19 mouse cellular contexts compared by ENCODE assay signal in the genomic region with DNA sequence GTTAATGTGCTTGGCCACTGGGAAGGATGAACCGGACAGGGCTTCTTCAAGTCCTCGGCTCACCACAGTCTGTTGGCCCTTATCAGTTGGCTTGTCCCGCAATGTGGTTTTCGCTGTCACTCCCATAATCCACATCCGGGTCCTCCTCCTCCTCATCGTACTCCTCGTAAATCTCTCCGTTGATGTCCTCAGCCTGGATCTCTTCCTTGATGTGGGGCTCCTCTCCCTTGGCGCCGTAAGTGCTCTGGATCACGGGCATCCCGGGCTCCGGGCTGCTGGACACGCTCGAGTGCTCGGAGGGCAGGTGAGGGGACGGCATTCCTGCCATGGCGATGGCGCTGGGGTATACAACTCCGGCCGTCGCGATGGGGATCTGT.
DNase-seq lines count a peak whose midpoint lies in the region; ATAC-seq and TF ChIP-seq lines count a peak whose summit lies in the region.
"Had no signal": no experiment of that assay in that cellular context is flagged by ENCODE, and none has a peak within 500 bp of the region (broad histone marks: within the 10 kb centered on the region; RNA-seq: fewer than 3 reads in every experiment).

No protein-coding gene starts in this region.

- no peak overlapping the region for H3K9ac ChIP-seq in embryonic facial prominence, embryonic 12.5 days
- H3K9ac ChIP-seq in liver, embryonic 16.5 days (ENCODE audit: low read depth, low read length): no peak overlapping the region
- no peak overlapping the region for H3K9ac ChIP-seq in heart, embryonic 12.5 days
- H3K9ac ChIP-seq: embryonic facial prominence, embryonic 15.5 days; forebrain, embryonic 15.5 days; hindbrain, embryonic 13.5 days; limb, embryonic 15.5 days had no signal

- ATAC-seq in embryonic facial prominence, embryonic 12.5 days (ENCODE audit: insufficient number of reproducible peaks, insufficient read depth, low FRiP score, low TSS enrichment): 0 out of 2 replicates have a peak, but pooled peaks have one; percentile 28
- ATAC-seq in liver, embryonic 16.5 days (ENCODE audit: low read depth): peak; percentile 81
- ATAC-seq in heart, embryonic 12.5 days (ENCODE audit: insufficient number of reproducible peaks, low FRiP score): no peak
- ATAC-seq: activated CD4-positive, CD25-positive, alpha-beta regulatory T cell, adult 4 months; forebrain, embryonic 15.5 days; intestine, embryonic 16.5 days had no signal

- TF ChIP-seq POLR2A in testis, adult 2 months (IDR thresholded peaks at IDR 0.05; ENCODE audit: control insufficient read depth, low read depth, low read length): no peak

- H3K4me1 ChIP-seq in embryonic facial prominence, embryonic 12.5 days: peaks cover 20% of the 10 kb centered on the region; the same call in 1 of the 2 replicates
- peaks cover 9% of the 10 kb centered on the region for H3K4me1 ChIP-seq in embryonic facial prominence, embryonic 10.5 days
- no peaks in the 10 kb centered on the region for H3K4me1 ChIP-seq in testis, adult 2 months (ENCODE audit: control insufficient read depth, insufficient read depth, low read length)
- no peaks in the 10 kb centered on the region; the same call in 1 of the 2 replicates for H3K4me1 ChIP-seq in liver, embryonic 16.5 days (ENCODE audit: control insufficient read depth, low read depth, low read length)
- peaks cover 3% of the 10 kb centered on the region for H3K4me1 ChIP-seq in heart, embryonic 12.5 days (replicated peaks)
- H3K4me1 ChIP-seq in hindbrain, embryonic 10.5 days (replicated peaks): no peaks in the 10 kb centered on the region
- H3K4me1 ChIP-seq: embryonic facial prominence, embryonic 15.5 days; forebrain, embryonic 15.5 days; limb, embryonic 15.5 days had no signal

- no peak for TF ChIP-seq CTCF in testis, adult 2 months (IDR thresholded peaks at IDR 0.05; ENCODE audit: control insufficient read depth, insufficient read depth, insufficient replicate concordance, low read depth, low read length)

- no peak for DNase-seq in embryonic facial prominence, embryonic 10.5 days (ENCODE audit: low spot score)
- no peak for DNase-seq in testis, postnatal 10 days (ENCODE audit: low spot score)
- no peak for DNase-seq in hindbrain, embryonic 10.5 days (ENCODE audit: low spot score)
- DNase-seq in cerebellum, adult 11 months: no peak
- DNase-seq: adrenal gland, postnatal 36 days; cerebellum, adult 18-20 months; lung, postnatal 14 days; midbrain, embryonic 14.5 days had no signal

- no peak overlapping the region for H3K27ac ChIP-seq in embryonic facial prominence, embryonic 12.5 days
- no peak overlapping the region for H3K27ac ChIP-seq in embryonic facial prominence, embryonic 10.5 days (replicated peaks)
- no peak overlapping the region for H3K27ac ChIP-seq in testis, adult 2 months (ENCODE audit: control insufficient read depth, insufficient read depth, low read depth, low read length)
- H3K27ac ChIP-seq in liver, embryonic 16.5 days (ENCODE audit: low read length): no peak overlapping the region
- H3K27ac ChIP-seq in heart, embryonic 12.5 days (ENCODE audit: poor library complexity, severe bottlenecking): no peak overlapping the region
- H3K27ac ChIP-seq in hindbrain, embryonic 10.5 days: no peak overlapping the region
- H3K27ac ChIP-seq: embryonic facial prominence, embryonic 15.5 days; forebrain, embryonic 15.5 days; hindbrain, embryonic 13.5 days; limb, embryonic 15.5 days had no signal

- no peak overlapping the region for H3K4me3 ChIP-seq in embryonic facial prominence, embryonic 12.5 days
- H3K4me3 ChIP-seq in embryonic facial prominence, embryonic 10.5 days: no peak overlapping the region
- H3K4me3 ChIP-seq in testis, adult 2 months (ENCODE audit: control insufficient read depth, low read depth, low read length): peak overlapping the region; percentile 10; the same call in 1 of the 2 replicates
- H3K4me3 ChIP-seq in liver, embryonic 16.5 days (ENCODE audit: low read depth, low read length): peak overlapping the region; percentile 52
- no peak overlapping the region for H3K4me3 ChIP-seq in heart, embryonic 12.5 days
- H3K4me3 ChIP-seq in hindbrain, embryonic 10.5 days: no peak overlapping the region
- H3K4me3 ChIP-seq: embryonic facial prominence, embryonic 15.5 days; forebrain, embryonic 15.5 days; hindbrain, embryonic 13.5 days; limb, embryonic 15.5 days had no signal

- no peak overlapping the region for H3K4me2 ChIP-seq in embryonic facial prominence, embryonic 12.5 days (replicated peaks)
- H3K4me2 ChIP-seq in liver, embryonic 16.5 days (ENCODE audit: low read depth, low read length): peak overlapping the region; percentile 55
- no peak overlapping the region for H3K4me2 ChIP-seq in heart, embryonic 12.5 days
- H3K4me2 ChIP-seq: embryonic facial prominence, embryonic 15.5 days; forebrain, embryonic 15.5 days; hindbrain, embryonic 13.5 days; limb, embryonic 15.5 days had no signal

- H3K36me3 ChIP-seq in embryonic facial prominence, embryonic 12.5 days: no peaks in the 10 kb centered on the region
- peaks cover 32% of the 10 kb centered on the region for H3K36me3 ChIP-seq in embryonic facial prominence, embryonic 10.5 days (replicated peaks)
- no peaks in the 10 kb centered on the region for H3K36me3 ChIP-seq in testis, adult 2 months (ENCODE audit: control insufficient read depth, insufficient read depth, low read length)
- no peaks in the 10 kb centered on the region for H3K36me3 ChIP-seq in liver, embryonic 16.5 days (ENCODE audit: control insufficient read depth, insufficient read depth)
- peaks cover 9% of the 10 kb centered on the region for H3K36me3 ChIP-seq in heart, embryonic 12.5 days
- peaks cover 28% of the 10 kb centered on the region for H3K36me3 ChIP-seq in hindbrain, embryonic 10.5 days
- H3K36me3 ChIP-seq: embryonic facial prominence, embryonic 15.5 days had no signal

- WGBS in embryonic facial prominence, embryonic 12.5 days: 97% methylated on average over 23 of the region's 23 CpGs
- WGBS in embryonic facial prominence, embryonic 10.5 days: 93% methylated on average over 23 of the region's 23 CpGs
- 43% methylated on average over 23 of the region's 23 CpGs for whole genome bisulfite sequencing in liver, embryonic 16.5 days (ENCODE audit: insufficient replicate concordance)
- WGBS in heart, embryonic 12.5 days: 81% methylated on average over 23 of the region's 23 CpGs
- WGBS in hindbrain, embryonic 10.5 days: 94% methylated on average over 23 of the region's 23 CpGs

- no peaks in the 10 kb centered on the region for H3K9me3 ChIP-seq in embryonic facial prominence, embryonic 12.5 days
- no peaks in the 10 kb centered on the region for H3K9me3 ChIP-seq in embryonic facial prominence, embryonic 10.5 days
- no peaks in the 10 kb centered on the region for H3K9me3 ChIP-seq in liver, embryonic 16.5 days (replicated peaks; ENCODE audit: control insufficient read depth, low read length)
- no peaks in the 10 kb centered on the region for H3K9me3 ChIP-seq in heart, embryonic 12.5 days (replicated peaks)
- H3K9me3 ChIP-seq in hindbrain, embryonic 10.5 days: no peaks in the 10 kb centered on the region
- H3K9me3 ChIP-seq: embryonic facial prominence, embryonic 15.5 days; forebrain, embryonic 15.5 days; hindbrain, embryonic 13.5 days; limb, embryonic 15.5 days had no signal

- H3K27me3 ChIP-seq in embryonic facial prominence, embryonic 12.5 days: peaks cover 33% of the 10 kb centered on the region
- no peaks in the 10 kb centered on the region for H3K27me3 ChIP-seq in embryonic facial prominence, embryonic 10.5 days (replicated peaks; ENCODE audit: low read depth, poor library complexity, severe bottlenecking)
- no peaks in the 10 kb centered on the region for H3K27me3 ChIP-seq in testis, adult 2 months (ENCODE audit: control insufficient read depth, insufficient read depth, low read length)
- no peaks in the 10 kb centered on the region for H3K27me3 ChIP-seq in liver, embryonic 16.5 days (ENCODE audit: control insufficient read depth, insufficient read depth, low read depth, low read length)
- H3K27me3 ChIP-seq in heart, embryonic 12.5 days (replicated peaks): no peaks in the 10 kb centered on the region
- no peaks in the 10 kb centered on the region for H3K27me3 ChIP-seq in hindbrain, embryonic 10.5 days (ENCODE audit: insufficient read depth, poor library complexity, severe bottlenecking)
- H3K27me3 ChIP-seq: CH12.LX; forebrain, embryonic 15.5 days; hindbrain, embryonic 13.5 days had no signal

Comparison
In these comparisons a context has a peak if more than half of its experiments do, and no peak if none do; other contexts are left out.
1. H3K4me3 ChIP-seq: peak in testis, adult 2 months (single experiment) and liver, embryonic 16.5 days (single experiment); none in embryonic facial prominence, embryonic 12.5 days (single experiment), embryonic facial prominence, embryonic 10.5 days (single experiment), heart, embryonic 12.5 days (single experiment) and hindbrain, embryonic 10.5 days (single experiment).